Mouse (Mus musculus) hindbrain, embryonic 10.5 days (tissue): ENCODE results near the gene Snap91. TPM values are rescaled to one million over a fixed set of nuclear protein-coding genes. Genes with fewer than 3 reads are reported as not detected.

Source experiments
- DNase-seq: peaks from one replicate; pipeline ENCODE4 v3.0.0-alpha.2; 2017; ENCODE audit warnings: low spot score
- H3K27ac ChIP-seq: fragments of 300-500 bp; sonication (generic); 2 replicates; pipeline ENCODE4 v1.5.1; 2016; ENCODE audit warnings: mild to moderate bottlenecking, moderate library complexity
- H3K27me3 ChIP-seq: fragments of 300-500 bp; sonication (generic); 2 replicates; pipeline ENCODE4 v1.6.1; 2016; ENCODE audit warnings: mild to moderate bottlenecking; ENCODE audit not compliant: poor library complexity, insufficient read depth, severe bottlenecking
- H3K36me3 ChIP-seq: fragments of 300-500 bp; sonication (generic); 2 replicates; pipeline ENCODE4 v1.6.1; 2016; ENCODE audit warnings: mild to moderate bottlenecking, moderate library complexity
- H3K4me1 ChIP-seq: fragments of 300-500 bp; sonication (generic); replicated peaks from 2 replicates; pipeline ENCODE4 v1.6.1; 2016; ENCODE audit warnings: mild to moderate bottlenecking
- H3K4me3 ChIP-seq: fragments of 300-500 bp; sonication (generic); 2 replicates; pipeline ENCODE4 v1.5.1; 2016; ENCODE audit warnings: mild to moderate bottlenecking, moderate library complexity
- H3K9me3 ChIP-seq: fragments of 300-500 bp; sonication (generic); 2 replicates; pipeline ENCODE4 v1.6.1; 2016; ENCODE audit warnings: mild to moderate bottlenecking, moderate library complexity
- WGBS: fragments of 180-500 bp; shearing (Covaris S2); methylation state at CpG from one replicate; pipeline ENCODE4 v1.1.7; 2016; 5-methylcytosine and 5-hydroxymethylcytosine counted together
- polyA plus RNA-seq: library from polyadenylated mRNA; unstranded; fragments of >200 nt; fragmentation: Nextera tagmentation; extraction: Ambion mirVana; gene quantifications from 2 replicates; pipeline ENCODE4 v1.2.1, GENCODE M21; 2016

The Snap91 gene
- polyA plus RNA-seq = 8.2 and 17.5 TPM in 2 replicates

DNA sequence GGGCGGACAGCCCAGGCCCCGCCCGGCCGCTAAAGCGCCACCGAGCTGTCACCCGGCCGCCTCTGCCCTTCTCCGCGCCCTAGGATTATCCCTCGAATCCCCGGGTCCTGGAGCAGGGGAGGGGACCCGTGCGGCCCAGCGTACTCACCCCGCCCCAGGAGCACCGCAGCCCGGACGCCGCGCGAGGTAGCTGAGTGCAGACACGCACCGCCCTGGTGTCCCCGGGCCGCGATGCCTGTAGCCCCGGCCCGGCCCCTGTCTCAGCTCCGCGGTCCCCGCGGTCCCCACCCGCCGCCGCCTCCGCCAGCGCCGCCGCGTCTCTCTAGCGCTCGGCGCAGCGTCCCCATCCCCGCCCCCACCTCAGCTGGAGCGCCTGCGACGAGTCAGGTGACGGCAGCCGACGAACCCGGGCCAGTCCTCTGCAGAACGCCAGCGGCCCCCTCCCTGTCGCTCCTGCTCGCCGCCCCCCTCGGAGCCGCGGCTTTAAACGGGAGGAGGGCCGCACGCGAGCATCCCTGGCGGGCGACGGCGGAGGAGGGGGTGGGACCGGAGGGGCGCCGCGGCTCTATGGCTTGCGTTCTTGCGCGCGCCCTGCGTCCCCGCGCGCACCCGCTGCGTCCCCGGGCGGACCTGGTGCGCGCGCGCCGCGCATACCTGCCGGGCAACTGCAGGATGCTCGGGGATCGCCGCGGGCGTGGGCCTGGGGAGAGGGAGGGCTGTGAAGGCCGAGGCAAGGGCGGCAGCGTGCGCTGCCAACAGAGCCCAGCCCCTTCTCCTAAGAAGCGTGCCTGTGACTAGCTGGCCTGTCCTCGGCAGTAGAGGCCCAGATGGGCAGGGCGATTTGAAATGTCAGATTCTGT is at the start of gene Snap91:
Gene Snap91 (minus strand): TSS at position 542 of the 860 bp plus-strand sequence.
- under 1% methylated on average over 103 of the region's 104 CpGs for WGBS
- H3K4me1 ChIP-seq = peaks cover 22% of the 10 kb centered on the region
- DNase-seq = peak; percentile 78
- no peaks in the 10 kb centered on the region for H3K9me3 ChIP-seq
- H3K27me3 ChIP-seq = peaks cover 65% of the 10 kb centered on the region
- peak within 1 kb of the TSS; percentile 82 for H3K27ac ChIP-seq
- H3K4me3 ChIP-seq = peak within 1 kb of the TSS; percentile 81
- no peaks in the 10 kb centered on the region for H3K36me3 ChIP-seq

DNA sequence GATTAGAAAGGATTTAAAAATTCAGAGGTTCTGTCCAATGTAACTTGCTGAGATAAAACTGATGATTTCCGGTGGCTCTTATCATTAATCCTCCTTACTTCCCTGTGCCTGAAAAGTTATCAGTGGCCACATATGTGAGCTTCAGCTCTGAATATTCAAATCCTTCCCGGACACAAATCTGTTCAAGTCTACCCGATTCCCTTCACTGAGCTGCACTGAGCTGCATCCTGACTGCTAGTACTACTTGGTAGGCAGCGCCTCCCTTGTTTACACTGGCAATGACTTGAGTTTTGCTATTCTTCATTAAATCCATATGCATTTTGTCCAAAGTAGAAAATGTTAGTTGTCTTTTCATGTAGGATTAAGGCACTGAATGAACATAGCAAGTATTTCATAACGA is 46.1 kb upstream of the Snap91 start:
- Histone ChIP-seq H3K4me1 (peaks cover 5% of the 10 kb centered on the region; the same call in 1 of the 2 replicates), H3K4me3 (no peak overlapping the region), H3K36me3 (no peaks in the 10 kb centered on the region), H3K27me3 (no peaks in the 10 kb centered on the region), H3K9me3 (no peaks in the 10 kb centered on the region), H3K27ac (no peak overlapping the region)
- no peak for DNase-seq
- 88% methylated on average over 5 of the region's 5 CpGs for WGBS

DNA sequence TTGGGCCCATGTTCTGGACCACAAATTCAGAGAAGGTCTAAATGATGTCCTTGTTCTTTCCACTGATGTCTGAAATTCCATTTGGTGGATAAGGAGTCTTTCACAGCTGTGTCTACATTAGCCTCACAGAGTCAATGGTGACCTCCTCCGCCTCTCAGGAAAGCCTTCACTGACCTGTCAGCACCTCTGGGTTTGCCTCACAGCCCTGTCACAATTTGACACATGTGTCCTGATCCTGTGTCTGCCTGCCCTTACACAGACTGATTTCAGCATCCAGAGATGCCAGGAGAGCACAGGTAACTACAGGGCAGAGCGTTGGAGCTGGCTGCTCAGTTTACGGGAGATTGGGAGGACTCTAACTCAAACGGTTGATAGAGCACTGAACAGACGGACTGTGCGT is 45.2 kb upstream of the Snap91 start:
- Histone ChIP-seq H3K36me3 (no peaks in the 10 kb centered on the region), H3K4me3 (no peak overlapping the region), H3K27me3 (no peaks in the 10 kb centered on the region), H3K27ac (no peak overlapping the region), H3K9me3 (no peaks in the 10 kb centered on the region), H3K4me1 (no peaks in the 10 kb centered on the region)
- WGBS = 77% methylated on average over 6 of the region's 6 CpGs
- no peak for DNase-seq

DNA sequence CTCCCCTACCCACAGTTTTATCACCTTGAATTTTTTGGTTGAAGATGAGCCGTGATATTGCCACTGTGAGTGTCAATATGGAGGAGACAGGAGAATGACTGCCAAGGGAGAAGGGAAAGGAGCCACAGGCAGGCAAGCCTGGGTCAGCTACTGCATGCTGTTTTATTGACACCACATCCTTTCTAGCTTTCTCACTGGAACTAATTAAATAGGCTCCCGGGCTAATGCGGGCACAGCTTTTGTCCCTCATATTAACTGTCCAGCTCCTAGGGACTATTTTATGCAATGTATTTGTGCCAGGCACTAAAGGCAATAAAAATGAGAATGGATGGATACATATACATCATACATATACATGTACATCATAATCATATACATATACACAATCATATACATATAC is 42.0 kb upstream of the Snap91 start:
- WGBS = 55% methylated on average over 3 of the region's 3 CpGs
- Histone ChIP-seq H3K27me3 (no peaks in the 10 kb centered on the region), H3K4me3 (no peak overlapping the region), H3K27ac (no peak overlapping the region), H3K36me3 (no peaks in the 10 kb centered on the region), H3K9me3 (no peaks in the 10 kb centered on the region), H3K4me1 (no peaks in the 10 kb centered on the region)
- no peak for DNase-seq

DNA sequence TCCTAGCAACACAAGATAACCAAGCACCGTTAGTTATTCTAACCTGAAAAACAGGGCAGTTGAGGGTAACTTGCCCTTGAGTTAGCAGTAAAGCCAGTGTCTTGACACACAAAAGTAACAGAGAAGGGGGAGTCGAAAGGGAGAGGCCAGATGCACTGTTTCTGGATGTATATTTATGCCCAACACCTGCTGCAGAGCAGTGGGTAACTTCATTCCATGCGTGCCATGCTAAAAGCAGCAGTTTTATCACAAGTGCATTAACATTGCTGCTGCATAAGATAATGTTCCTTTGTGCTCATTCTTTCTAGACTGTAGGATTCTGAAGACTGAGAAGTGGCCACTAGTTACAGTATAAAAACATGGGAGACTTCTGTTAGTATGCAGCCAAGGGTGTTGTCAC is 36.1 kb upstream of the Snap91 start:
- 86% methylated on average over 3 of the region's 3 CpGs for WGBS
- H3K4me1 ChIP-seq = no peaks in the 10 kb centered on the region
- no peaks in the 10 kb centered on the region for H3K27me3 ChIP-seq
- no peaks in the 10 kb centered on the region for H3K36me3 ChIP-seq
- H3K9me3 ChIP-seq = no peaks in the 10 kb centered on the region
- no peak for DNase-seq
- H3K27ac ChIP-seq = no peak overlapping the region
- no peak overlapping the region for H3K4me3 ChIP-seq

DNA sequence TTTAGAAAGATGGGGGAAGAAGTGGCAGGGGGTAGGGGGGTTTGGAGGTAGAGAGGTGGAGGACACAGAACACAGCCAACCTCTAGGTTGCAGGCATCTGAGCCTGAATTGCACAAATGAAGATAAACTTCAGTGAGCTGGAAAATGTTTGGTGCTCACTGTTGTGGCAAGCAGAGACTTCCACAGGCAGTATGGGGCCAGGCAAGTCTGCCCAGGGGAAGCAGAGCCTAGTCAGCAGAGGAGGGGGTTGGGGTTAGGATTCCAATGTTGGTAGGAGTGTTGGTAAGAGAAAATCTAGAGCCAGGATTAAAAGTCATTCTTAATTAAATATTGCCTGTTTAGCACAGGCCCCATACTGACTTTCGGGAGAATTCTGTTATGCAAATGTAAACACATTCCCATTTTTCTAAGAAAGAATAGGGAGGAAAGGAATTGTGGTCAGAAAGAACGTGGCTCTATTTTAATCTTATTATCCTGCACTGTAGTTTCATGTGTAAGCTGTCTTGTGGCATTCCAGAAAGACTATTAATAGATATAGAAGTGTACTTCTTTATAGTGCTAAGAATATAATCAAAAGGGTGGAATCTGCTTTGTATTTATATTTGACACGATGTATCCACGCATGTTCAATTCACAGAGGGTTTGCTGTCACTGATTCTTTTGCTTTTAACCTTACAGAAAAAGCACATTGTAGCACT is 19.2 kb upstream of the Snap91 start:
- Histone ChIP-seq H3K36me3 (no peaks in the 10 kb centered on the region), H3K27ac (no peak overlapping the region), H3K27me3 (no peaks in the 10 kb centered on the region), H3K4me3 (no peak overlapping the region), H3K4me1 (no peaks in the 10 kb centered on the region), H3K9me3 (no peaks in the 10 kb centered on the region)
- WGBS = 69% methylated on average over 4 of the region's 4 CpGs
- no peak for DNase-seq

DNA sequence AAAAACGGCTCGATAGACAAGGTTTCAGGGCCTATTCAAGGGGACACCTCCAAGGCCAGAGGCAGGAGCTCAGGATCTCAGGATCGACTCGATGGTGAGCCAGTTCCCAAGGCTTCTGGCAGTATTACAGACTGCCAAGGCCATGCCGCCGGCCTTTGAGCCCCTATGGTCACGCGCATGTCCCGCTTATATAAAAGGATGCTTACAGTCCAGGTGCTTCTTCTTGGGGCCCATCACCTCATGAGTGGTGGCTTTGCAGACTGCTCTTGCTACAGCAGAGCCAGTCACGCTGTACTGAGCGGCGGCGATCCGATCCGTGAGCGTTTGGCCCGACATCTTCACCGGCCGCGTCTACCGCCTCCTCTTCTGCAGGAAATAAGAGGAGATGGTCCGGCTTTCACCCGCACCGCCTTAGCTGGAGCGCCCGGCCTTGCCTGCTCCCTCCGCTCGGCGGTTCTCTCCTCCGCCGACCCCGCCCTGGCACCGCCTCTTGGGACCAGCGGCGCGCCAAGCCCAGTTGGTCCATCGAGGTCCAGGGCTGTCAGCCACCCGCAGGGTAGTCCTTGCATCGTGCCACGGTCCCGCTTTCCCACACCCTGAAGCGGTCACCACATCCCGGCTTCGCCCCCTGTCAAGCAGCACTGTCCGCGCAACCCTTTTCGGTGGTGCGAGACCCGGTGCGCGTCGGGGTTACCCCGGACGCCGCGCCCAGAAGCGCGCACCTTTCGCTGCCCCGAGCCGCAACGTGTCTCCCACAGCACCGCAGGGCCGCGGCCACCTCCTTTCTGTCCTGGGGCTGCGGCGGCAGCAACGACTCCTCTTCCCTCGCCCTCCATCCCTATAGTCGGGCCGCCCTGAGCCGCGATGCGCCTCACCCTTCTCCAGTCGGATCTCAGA is 990 bp downstream of the Snap91 start:
- peak; percentile 56 for DNase-seq
- Histone ChIP-seq H3K27me3 (peaks cover 65% of the 10 kb centered on the region), H3K4me1 (peaks cover 22% of the 10 kb centered on the region), H3K27ac (peak overlapping the region; percentile 82), H3K9me3 (no peaks in the 10 kb centered on the region), H3K4me3 (peak overlapping the region; percentile 81), H3K36me3 (no peaks in the 10 kb centered on the region)
- WGBS = under 1% methylated on average over 75 of the region's 75 CpGs

DNA sequence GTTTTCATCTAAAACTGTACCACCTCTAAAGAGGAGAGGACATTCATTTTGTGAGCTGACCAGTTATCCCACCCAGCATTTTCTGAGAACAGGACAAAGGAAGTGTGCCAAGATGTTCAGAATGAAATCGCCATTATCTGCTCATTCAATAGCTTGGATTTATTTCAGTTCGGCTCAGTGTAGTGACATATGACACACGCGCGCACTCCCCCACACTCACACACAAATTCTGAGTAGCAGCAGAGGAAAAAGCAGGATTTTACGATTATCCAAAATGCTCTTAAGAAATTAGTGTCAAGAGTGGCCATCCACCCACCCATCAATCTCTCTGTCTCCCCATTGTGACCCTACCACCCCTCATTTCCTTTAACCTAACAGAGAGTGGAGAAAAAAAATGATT is 1.7 kb downstream of the Snap91 start:
- DNase-seq = no peak
- Histone ChIP-seq H3K27ac (no peak overlapping the region), H3K36me3 (no peaks in the 10 kb centered on the region), H3K9me3 (no peaks in the 10 kb centered on the region), H3K4me1 (peaks cover 22% of the 10 kb centered on the region), H3K27me3 (peaks cover 65% of the 10 kb centered on the region), H3K4me3 (peak overlapping the region; percentile 81)
- WGBS = 77% methylated on average over 6 of the region's 6 CpGs

DNA sequence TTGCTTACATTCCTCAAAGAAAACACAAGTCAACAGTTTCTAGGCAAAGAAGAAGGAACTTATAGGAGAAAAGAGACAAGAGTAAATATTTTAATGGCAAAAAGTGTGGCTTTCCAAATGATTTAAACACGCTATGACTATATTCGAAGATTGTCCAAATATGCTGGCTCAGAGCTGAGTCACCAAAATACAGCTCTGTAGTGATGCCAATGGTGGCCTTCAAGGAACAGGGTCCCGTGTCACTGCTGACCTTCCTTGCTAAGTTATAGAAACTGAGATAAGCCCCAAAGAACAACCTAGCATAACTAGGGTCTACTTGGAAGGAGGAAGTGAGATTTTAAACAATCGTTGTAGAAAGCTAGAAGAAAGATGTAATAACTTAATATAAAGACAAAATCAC is 6.8 kb downstream of the Snap91 start:
- no peaks in the 10 kb centered on the region for H3K9me3 ChIP-seq
- 91% methylated on average over 4 of the region's 4 CpGs for WGBS
- no peaks in the 10 kb centered on the region for H3K4me1 ChIP-seq
- H3K27ac ChIP-seq = no peak overlapping the region
- H3K4me3 ChIP-seq = no peak overlapping the region
- H3K27me3 ChIP-seq = peaks cover 22% of the 10 kb centered on the region
- DNase-seq = no peak
- no peaks in the 10 kb centered on the region for H3K36me3 ChIP-seq

DNA sequence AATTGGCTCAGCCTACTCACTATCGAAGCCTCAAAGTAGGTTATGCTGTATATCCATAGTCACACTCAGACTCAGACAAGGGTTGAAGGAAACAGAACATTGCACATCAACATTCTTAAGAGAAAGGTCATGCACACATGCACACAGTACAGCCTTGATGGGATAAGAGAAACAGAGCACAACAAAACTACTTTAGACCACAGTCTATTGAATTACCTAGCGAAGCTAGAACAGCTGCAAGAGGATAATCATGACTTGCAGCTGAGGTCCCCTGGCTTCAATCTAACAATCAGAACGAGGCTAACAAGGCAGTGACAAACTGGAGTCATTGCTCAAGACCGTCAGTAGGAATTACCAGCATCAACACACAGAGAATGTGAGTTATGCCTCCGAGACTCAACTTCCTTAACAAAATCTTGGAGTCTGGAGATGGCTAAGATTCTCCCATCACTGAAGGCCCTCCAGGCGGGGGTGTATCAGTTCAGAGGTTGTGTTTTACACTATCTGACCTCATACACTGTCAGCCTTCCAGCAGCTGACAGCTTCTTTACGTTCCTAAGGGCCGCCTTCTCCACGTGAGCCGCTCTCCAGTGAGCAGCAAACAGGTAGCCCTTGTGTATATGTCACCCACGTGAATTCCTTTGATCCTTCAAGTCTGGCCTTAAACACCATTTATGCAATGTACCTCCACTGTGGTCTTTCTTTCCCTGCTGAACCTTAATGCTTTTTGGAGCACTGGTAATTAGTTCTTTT is 10.7 kb downstream of the Snap91 start:
- DNase-seq = no peak

DNA sequence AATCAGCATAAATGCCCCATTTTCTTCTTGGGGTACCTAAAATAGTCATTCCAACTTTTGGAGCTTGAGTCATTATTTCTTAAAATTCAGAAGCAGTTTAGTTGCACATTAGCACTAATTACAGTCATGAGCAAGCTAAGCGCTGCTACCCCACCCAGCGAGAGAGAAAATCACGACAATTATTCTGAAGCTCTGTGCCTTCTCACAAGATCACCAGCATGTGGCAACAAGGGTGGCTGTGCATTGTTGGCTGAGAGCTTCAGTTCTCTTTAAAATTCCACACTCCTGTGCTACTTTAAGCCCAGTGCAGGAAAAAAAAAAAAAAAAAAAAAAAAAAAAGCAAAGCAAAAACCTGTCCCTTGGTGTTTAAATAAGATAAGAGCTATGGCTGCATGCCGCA is 22.4 kb downstream of the Snap91 start:
- Histone ChIP-seq H3K4me1 (no peaks in the 10 kb centered on the region), H3K4me3 (no peak overlapping the region), H3K27me3 (no peaks in the 10 kb centered on the region), H3K9me3 (no peaks in the 10 kb centered on the region), H3K27ac (no peak overlapping the region), H3K36me3 (no peaks in the 10 kb centered on the region)
- no peak for DNase-seq
- WGBS = 92% methylated on average over 4 of the region's 4 CpGs

More for the DNA sequence above, 10.7 kb downstream of the Snap91 start:
- Histone ChIP-seq H3K27me3 (no peaks in the 10 kb centered on the region), H3K36me3 (no peaks in the 10 kb centered on the region), H3K4me1 (no peaks in the 10 kb centered on the region), H3K4me3 (no peak overlapping the region), H3K9me3 (no peaks in the 10 kb centered on the region), H3K27ac (no peak overlapping the region)
- 70% methylated on average over 11 of the region's 11 CpGs for WGBS

DNA sequence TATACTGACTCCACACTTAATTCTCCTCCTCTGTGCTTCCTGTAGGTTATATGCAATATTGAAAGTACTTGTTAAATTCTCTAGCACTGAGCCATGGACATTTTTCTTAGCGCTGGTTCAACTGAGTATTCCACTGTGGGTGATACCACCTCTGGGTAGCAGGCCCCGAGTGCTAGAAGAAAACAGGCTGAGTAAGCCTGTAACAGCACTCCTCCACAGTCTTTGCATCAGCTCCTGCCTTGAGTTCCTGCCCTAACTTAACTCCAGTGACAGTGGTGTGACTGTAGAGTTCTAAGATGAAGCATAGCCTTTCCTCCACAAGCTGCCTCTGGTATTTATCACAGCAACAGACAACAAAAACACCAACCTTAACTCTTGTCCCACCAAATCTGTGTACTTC is 22.8 kb downstream of the Snap91 start:
- DNase-seq = no peak
- no peaks in the 10 kb centered on the region for H3K4me1 ChIP-seq
- no peaks in the 10 kb centered on the region for H3K36me3 ChIP-seq
- H3K27ac ChIP-seq = no peak overlapping the region
- H3K27me3 ChIP-seq = no peaks in the 10 kb centered on the region
- H3K4me3 ChIP-seq = no peak overlapping the region
- H3K9me3 ChIP-seq = no peaks in the 10 kb centered on the region
- WGBS = 92% methylated on average over 2 of the region's 2 CpGs
